Mouse (Mus musculus) C2C12 (cell line): ENCODE data around the gene Bub1. TPM values are rescaled to one million over a fixed set of nuclear protein-coding genes. Genes with fewer than 3 reads are reported as not detected.

Experiments used
- H3K27me3 ChIP-seq: one replicate; pipeline ENCODE4 v1.6.1; 2011; ENCODE audit not compliant: control insufficient read depth, insufficient read depth, insufficient read length
- H3K36me3 ChIP-seq: one replicate; pipeline ENCODE4 v1.6.1; 2011; ENCODE audit not compliant: control insufficient read depth, insufficient read depth
- H3K4me3 ChIP-seq: one replicate; pipeline ENCODE4 v1.5.1; 2011; ENCODE audit warnings: mild to moderate bottlenecking, control low read depth; ENCODE audit not compliant: poor library complexity, insufficient read depth, severe bottlenecking
- H3K79me2 ChIP-seq: one replicate; pipeline ENCODE4 v1.6.1; 2011; ENCODE audit not compliant: control insufficient read depth, insufficient read depth
- H3K79me3 ChIP-seq: one replicate; pipeline ENCODE4 v1.6.1; 2011; ENCODE audit warnings: low read depth, control low read depth
- H3ac ChIP-seq: one replicate; pipeline ENCODE3; 2011; ENCODE audit warnings: low read depth; ENCODE audit not compliant: control insufficient read depth, insufficient read length
- CEBPB ChIP-seq: IDR thresholded peaks from one replicate; pipeline ENCODE4 v1.6.1; 2011; ENCODE audit warnings: low read depth, mild to moderate bottlenecking, control low read depth, moderate library complexity
- CTCF ChIP-seq: IDR thresholded peaks from one replicate; pipeline ENCODE4 v1.5.1; 2011; ENCODE audit not compliant: control insufficient read depth, insufficient read depth, insufficient read length
- MAX ChIP-seq: IDR thresholded peaks from one replicate; pipeline ENCODE4 v1.6.1; 2011; ENCODE audit warnings: mild to moderate bottlenecking, control low read depth
- MYOD1 ChIP-seq: IDR thresholded peaks from one replicate; pipeline ENCODE4 v1.6.1; 2011; ENCODE audit warnings: low read depth; ENCODE audit not compliant: control insufficient read depth, insufficient read length
- MYOG ChIP-seq: IDR thresholded peaks from one replicate; pipeline ENCODE4 v1.6.1; 2011; ENCODE audit not compliant: control insufficient read depth, insufficient read length; ENCODE audit errors: extremely low read depth
- polyA plus RNA-seq: library from polyadenylated mRNA; unstranded; fragments of >200 nt; fragmentation: generic; extraction: Trizol; gene quantifications from one replicate; pipeline ENCODE4 v1.2.1, GENCODE M21; 2012; ENCODE audit warnings: missing spikeins

Bub1 gene
- polyA plus RNA-seq, 1 experiment, result 10.0 TPM

DNA sequence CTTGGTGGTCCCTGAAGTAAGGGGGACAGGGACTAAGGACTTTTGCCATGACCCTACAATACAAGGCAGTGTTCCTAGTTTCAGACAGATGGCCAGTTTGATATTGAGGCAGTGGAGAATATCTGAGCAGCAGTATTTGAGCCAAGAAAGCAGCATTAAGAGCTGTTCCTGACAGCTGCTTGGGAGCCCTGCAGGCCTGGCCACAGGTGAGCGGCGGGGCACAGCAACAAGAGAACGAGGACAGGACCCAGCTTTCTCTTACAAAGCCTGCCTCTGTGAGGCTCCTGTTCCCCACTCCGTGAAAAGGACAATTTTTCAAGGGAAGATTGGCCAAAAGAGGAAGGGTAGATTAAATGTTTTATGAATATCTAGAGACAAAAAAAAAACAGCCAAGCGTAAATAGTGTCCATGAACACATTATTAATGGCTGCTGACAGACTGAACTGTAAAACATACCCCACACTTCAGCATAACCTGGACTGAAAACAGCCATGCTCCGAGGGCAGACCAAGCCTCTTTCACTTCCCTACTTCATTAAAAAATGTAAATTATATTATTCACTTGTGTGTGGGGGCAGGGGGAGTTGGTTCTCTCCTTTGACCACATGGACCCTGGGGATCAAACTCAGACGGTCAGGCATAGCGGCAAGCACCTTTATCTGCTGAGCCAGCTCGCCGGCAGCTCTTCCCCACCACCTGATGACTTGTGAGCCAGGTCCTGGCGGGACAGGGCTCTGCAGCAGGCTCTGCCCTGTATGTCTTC lies 79.6 kb downstream of the Bub1 start:
- no peak for TF ChIP-seq MYOG
- no peak for TF ChIP-seq MAX
- TF ChIP-seq CEBPB, result no peak
- no peak for TF ChIP-seq CTCF
- TF ChIP-seq MYOD1, result no peak
- H3K36me3 ChIP-seq, result peaks cover 4% of the 10 kb centered on the region
- no peaks in the 10 kb centered on the region for H3K79me3 ChIP-seq
- no peaks in the 10 kb centered on the region for H3K79me2 ChIP-seq
- no peak overlapping the region for H3ac ChIP-seq
- H3K27me3 ChIP-seq, result no peaks in the 10 kb centered on the region
- H3K4me3 ChIP-seq, result no peak overlapping the region

Other genes starting within 250 kb of the Bub1 start
- gene Zfp661, start 244.8 kb downstream of the Bub1 start, polyA plus RNA-seq, result 0.89 TPM
- gene Mrps5, start 244.6 kb downstream of the Bub1 start, polyA plus RNA-seq, result 66.1 TPM
- 0.12 TPM for gene Mal, start 175.2 kb downstream of the Bub1 start, polyA plus RNA-seq
- not detected for gene Mall, start 101.9 kb downstream of the Bub1 start, polyA plus RNA-seq
- gene Nphp1, start 43.0 kb downstream of the Bub1 start, polyA plus RNA-seq, result 16.4 TPM
- gene Mtln, start 39.4 kb downstream of the Bub1 start, polyA plus RNA-seq, result 41.3 TPM
- not detected for gene Acoxl, start 7.0 kb upstream of the Bub1 start, polyA plus RNA-seq